Mouse (Mus musculus): ENCODE results near the gene Gm10553. TPM values are rescaled to one million over a fixed set of nuclear protein-coding genes. Genes with fewer than 3 reads are reported as not detected.
A peak's percentile ranks its signal among the peaks of the same experiment; 100 is the strongest.
"Not testable (repeated sequence)": the region's sequence is repeated elsewhere in the genome, so short reads cannot be mapped to it uniquely, and the experiment has no call there.

The Gm10553 gene
- total RNA-seq (2021): not detected in 2 replicates
- long read RNA-seq, experiment 1: 0 reads
- long read RNA-seq, experiment 2: 0 reads

DNA sequence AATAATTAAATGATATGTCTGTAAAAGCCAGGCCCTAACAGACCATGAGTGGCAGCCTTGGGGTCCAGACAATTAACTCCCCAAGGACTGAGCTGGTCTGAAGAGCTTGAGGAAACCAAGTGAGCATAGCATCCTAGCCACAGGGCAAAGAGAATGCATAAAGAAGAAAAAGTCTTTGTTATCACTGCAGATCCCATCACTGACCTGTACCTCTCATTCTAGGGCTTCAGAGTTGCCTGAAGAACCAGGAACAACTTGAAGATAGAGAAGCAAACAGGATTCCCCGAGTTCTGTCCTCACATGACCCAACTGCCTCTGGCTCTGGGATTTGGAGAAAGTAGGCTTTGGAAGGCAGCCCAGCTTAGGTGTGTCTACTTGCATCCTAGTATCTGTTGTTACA lies at the start of gene Gm10553:
Gm10553 (plus strand) TSS at position 301 of the 400 bp plus-strand sequence.
- DNase-seq: not testable (repeated sequence)

- not testable (repeated sequence) for DNase-seq
Measured at GRCm38 (mm10) chr1:85071690-85072089, 28.3 kb upstream of the Gm10553 start.

DNA sequence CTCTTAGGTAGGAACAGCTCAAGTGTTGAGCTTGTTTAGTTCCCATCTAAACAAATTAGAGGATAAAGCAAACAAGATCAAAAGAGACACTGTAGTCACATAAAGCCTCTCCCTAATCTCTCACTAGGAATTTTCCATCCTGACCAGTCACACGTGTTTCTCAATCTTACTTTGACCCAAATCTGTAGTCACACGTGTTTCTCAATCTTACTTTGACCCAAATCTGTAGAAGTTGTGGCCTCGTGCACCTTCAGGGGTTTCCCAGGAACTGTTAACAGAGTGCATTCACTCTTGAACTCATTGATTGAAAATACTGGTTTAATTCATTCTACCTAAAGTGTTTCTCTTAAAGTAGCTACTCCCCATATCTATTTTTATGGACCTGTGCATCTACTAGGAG lies 26.9 kb upstream of the Gm10553 start:
- DNase-seq: not testable (repeated sequence)

DNA sequence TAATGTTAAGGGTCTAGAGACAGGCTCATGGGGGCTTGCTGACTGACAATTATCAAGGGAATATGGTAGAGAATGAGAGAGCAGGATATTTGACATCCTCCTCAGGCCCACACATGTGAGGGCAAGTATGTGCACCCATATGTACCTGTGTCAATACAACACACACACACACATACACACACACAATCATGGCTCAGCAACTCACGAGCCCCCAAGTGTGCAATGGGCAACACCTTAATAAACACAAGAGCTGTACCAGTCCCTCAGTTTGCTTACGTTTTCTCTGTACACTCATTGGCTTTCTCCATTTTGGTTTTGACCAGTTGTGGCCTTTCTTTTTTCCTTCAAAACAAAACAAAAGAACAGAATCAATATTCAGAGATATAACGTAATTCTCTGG lies 15.2 kb upstream of the Gm10553 start:
- not testable (repeated sequence) for DNase-seq

DNA sequence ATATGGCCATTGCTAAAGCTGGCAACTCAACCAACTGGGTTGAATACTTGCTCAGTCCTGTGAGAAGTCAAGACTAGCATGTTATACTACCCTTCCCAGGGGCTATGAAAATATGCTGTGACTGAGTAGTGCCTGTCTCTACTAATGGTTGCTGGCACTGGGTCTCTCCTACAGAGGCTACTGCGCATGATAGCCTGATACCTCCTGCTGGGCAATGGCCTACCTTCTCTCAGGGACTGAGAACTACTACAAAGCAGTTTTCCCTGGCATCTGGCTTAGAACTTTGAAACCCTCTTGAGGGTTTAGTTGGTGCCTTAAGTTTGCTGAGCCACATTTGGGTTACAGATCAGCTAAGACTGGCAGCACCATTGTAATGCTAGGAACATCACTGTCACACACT lies 13.8 kb upstream of the Gm10553 start:
- not testable (repeated sequence) for DNase-seq

DNA sequence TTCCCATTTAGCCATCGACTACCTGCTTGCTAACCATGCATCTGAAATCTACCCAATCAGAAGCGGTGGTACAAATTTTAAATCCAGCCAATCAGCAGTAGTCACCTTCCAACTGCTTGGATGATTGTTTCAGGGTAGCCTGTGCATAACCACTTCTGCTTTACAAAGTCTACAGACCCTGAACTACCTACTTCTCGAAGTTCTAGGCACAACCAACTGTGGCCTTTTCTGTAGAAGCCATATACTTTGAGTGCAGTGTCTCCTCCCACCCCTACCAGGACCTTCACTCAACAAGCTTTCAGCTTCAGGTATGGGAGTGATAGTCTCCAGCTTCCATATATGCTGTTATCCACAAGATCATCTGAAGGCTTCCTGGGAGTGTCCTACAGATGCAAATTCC lies 7.8 kb upstream of the Gm10553 start:
- not testable (repeated sequence) for DNase-seq

GRCm38 (mm10) chr1:85093011-85093572 lies 6.9 kb upstream of the Gm10553 start:
- DNase-seq: not testable (repeated sequence)

GRCm38 (mm10) chr1:85099081-85099480 lies 883 bp upstream of the Gm10553 start:
- DNase-seq: not testable (repeated sequence)

- not testable (repeated sequence) for DNase-seq
Measured at GRCm38 (mm10) chr1:85101754-85102153, 1.8 kb downstream of the Gm10553 start.

DNA sequence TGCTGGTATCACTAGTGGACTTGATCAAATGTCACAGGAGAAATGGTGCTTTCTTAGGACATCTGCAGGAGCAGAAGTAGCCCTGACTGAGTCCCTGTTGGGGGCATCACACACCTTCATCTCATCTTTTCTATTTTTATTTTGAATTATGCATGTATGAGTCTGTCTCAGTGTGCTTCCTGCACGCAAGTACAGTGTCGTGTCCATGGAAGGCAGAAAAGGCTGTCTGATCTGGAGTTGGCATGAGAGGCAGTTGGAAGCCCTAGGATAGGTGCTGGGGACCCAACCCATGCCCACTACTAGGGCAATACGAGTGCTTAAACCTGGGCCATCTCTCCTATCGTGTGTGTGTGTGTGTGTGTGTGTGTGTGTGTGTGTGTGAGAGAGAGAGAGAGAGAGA lies 5.4 kb downstream of the Gm10553 start:
- DNase-seq: not testable (repeated sequence)

- not testable (repeated sequence) for DNase-seq
Measured at GRCm38 (mm10) chr1:85106013-85106412, 6.0 kb downstream of the Gm10553 start.

- DNase-seq: not testable (repeated sequence)
Measured at GRCm38 (mm10) chr1:85109753-85110152, 9.8 kb downstream of the Gm10553 start, which contains the start of gene A530032D15Rik. A530032D15Rik (minus strand) TSS chr1:85109853.

GRCm38 (mm10) chr1:85110876-85111275 lies 10.9 kb downstream of the Gm10553 start:
- DNase-seq: not testable (repeated sequence)

DNA sequence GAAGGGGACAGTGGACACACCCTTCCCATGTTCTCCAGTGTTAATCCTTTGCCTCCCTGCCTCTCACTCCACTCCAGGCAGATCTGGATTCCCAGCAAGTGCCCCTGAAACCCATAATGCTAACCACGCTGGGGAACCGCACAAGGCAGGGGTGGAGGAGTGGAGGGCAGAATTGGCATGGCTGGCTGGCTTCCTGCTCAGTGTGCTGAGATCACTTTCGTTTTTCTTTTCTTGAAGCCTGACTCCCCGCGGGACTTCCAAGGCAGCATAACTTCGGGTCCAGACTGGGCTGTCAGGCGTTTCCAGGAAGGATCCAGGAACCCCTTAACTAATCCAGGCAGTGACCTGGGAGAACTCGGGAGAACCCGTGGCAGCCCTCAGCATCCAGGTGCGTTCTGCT lies 11.6 kb downstream of the Gm10553 start:
- peak; percentile 11 for DNase-seq

DNA sequence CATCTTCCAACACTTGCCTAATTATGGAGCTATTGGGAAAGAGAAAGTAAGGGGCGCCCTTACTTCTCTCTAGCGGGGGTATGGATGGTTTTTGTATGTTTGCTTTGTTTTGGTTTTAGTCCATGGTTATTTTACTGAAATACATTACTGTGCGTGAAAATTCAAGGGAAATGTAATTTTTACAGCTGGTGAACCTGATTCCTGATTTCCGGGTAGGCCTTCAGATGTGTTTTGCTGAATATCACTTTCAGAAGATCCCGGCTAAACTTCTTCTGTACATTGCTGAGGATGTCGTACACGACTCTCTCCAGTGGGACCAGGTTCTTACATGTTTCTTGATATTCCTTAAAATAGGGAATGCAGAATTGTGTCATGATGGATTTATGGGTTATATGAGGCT lies 12.3 kb downstream of the Gm10553 start:
- DNase-seq: not testable (repeated sequence)

DNA sequence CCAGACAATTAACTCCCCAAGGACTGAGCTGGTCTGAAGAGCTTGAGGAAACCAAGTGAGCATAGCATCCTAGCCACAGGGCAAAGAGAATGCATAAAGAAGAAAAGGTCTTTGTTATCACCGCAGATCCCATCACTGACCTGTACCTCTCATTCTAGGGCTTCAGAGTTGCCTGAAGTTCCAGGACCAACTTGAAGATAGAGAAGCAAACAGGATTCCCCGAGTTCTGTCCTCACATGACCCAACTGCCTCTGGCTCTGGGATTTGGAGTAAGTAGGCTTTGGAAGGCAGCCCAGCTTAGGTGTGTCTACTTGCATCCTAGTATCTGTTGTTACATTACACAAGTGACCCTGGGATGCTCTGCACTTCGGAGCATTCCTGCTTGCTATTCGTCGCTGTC lies 12.9 kb downstream of the Gm10553 start:
- DNase-seq: not testable (repeated sequence)

DNA sequence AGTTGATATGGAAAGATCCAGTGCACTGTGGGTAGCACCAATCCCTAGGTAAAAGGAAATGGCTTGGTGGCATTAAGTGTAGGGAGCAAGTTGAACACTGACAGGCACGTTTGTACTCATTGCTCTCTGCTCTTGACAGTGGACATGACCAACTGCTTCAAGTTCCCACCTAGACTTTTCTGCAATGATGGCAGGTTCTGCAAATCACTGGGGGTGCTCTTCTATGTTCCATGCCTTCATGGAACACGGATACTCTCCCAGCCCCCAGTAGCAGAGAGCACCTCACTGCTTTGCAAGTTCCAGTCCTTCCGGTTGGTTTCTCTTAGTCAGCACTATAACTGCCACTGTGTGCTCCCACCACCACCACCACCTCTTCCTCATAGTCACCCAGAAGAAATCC lies 14.1 kb downstream of the Gm10553 start:
- DNase-seq: not testable (repeated sequence)

DNA sequence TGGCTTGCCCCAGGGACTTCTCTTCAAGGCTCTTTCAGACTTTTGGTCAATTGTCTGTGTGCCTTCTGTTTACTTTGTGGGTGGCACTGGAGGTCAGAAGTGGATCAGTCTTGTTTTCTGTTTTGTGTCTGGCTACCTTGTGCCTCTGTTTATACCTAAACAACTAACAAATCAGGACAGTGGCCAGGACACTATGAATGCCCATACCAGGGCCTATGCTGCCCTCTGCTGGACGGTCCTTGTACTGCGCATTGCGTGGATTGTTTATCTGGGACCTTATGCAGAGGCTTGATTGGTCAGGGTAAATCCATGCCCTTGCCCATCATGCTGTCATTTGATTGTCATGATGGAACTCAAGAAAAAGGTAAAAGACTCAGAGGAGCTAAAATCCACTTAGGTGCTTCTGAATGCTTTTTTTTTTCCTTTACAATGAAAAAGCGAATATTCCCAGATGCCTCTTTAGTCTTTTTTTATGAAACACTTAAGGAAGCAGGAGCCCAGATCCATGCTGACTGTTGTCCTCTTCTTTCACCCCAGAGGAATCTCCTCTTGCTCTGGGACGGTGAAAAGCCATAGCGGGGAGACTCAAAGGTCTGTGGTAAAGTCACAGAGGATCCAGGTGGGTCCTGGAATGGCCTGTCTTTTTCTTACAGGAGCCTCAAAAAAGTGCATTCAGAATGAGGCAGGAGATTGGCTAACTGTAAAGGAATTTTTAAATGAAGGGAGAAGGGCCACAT lies 14.9 kb downstream of the Gm10553 start:
- DNase-seq: peak; percentile 37

DNA sequence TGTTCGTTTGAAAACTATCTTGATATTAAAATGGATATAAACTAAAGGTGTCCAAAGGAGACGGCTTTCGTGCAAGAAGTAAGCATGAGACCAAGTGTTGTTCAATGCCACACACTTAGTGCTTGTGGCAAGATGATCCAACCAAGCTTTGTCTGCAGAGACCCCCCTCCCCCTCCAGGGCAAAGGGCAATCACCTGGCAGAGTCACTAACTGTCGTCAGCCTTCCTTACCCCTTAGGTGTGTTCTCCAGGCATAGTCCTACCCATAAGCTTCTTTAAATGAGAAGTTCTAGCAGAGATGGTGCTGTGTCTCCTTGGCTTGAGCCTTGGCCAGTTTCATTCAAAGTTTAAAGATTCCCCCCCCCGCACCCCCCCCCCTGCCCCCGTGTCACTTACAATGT lies 17.6 kb downstream of the Gm10553 start:
- DNase-seq: not testable (repeated sequence)

DNA sequence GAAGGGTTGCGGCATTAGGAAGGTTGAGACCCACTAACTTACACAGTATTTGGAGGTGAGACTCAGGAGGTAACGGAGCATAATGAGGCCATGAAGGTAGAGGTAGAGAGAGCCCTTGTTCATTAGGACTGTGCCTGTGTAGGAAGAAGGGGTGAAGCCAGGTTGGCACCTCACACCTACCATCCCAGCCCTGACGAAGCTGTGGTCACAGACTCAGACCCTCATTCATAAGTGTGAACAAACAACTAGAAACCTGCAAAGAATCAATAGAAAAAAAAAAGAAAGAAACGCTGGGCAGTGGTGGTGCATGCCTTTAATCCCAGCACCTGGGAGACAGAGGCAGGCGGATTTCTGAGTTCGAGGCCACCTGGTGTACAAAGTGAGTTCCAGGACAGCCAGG lies 18.4 kb downstream of the Gm10553 start:
- DNase-seq: not testable (repeated sequence)

DNA sequence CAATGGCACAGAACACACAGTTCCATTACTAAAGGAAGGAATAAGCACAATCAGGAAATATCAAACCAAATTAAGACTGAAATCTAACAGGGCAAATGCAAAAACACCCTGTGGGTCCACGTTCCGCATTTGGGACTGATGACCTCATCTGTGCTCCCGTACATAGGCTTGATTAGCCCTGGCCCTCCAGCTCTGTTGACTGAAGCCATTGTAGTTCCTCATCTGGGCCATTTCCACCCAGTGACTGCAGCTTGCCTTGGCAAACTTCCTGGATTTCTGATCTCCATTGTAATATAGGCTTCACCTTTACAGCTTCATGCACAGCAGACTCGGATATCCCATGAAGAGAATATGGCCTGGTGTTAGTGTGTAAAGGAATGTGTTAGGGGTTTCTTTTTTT lies 21.9 kb downstream of the Gm10553 start:
- not testable (repeated sequence) for DNase-seq

DNA sequence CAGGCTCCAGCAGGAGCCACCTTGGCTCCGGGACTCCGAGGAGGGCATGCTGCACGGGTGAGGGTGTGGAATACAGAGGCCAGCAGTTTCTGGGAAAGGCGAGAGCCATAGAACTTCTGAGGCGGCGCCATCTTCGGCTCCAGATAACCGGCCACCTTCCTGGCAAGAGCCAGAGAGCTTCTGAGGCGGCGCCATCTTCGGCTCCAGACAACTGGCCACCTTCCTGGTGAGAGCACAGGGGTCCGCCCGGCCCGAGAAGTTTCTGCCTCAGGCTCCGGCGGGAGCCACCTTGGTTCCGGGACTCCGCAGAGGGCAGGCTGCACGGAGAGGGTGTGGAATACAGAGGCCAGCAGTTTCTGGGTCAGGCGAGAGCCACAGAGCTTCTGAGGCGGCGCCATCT lies 33.7 kb downstream of the Gm10553 start:
- not testable (repeated sequence) for DNase-seq
